Mouse (Mus musculus) lung, postnatal 0 days (tissue): ENCODE results near the gene Hist1h2bc.

Experiments used
- CTCF ChIP-seq: IDR thresholded peaks from 2 replicates; pipeline ENCODE4 v1.5.1; 2016; ENCODE audit warnings: antibody characterized with exemption, mild to moderate bottlenecking
- EP300 ChIP-seq: IDR thresholded peaks from 2 replicates; pipeline ENCODE4 v1.6.1; 2016; ENCODE audit warnings: antibody characterized with exemption, mild to moderate bottlenecking, control low read depth

GRCm38 (mm10) chr13:23725213-23725612 is 41.2 kb downstream of the Hist1h2bc start:
- no peak for TF ChIP-seq CTCF
- no peak for TF ChIP-seq EP300
